Mouse (Mus musculus) heart, adult 2 months (tissue): ENCODE data around the gene Gabrp.

ENCODE experiments used
- EP300 ChIP-seq: fragments of 200-500 bp; IDR thresholded peaks from 2 replicates; pipeline ENCODE4 v1.6.1; 2011; ENCODE audit warnings: low read depth, low read length, control low read depth; ENCODE audit not compliant: insufficient read depth
- POLR2A ChIP-seq: fragments of 200-500 bp; IDR thresholded peaks from 2 replicates; pipeline ENCODE4 v1.6.1; 2011; ENCODE audit warnings: mild to moderate bottlenecking, low read depth, low read length, control low read depth; ENCODE audit not compliant: insufficient read depth

DNA sequence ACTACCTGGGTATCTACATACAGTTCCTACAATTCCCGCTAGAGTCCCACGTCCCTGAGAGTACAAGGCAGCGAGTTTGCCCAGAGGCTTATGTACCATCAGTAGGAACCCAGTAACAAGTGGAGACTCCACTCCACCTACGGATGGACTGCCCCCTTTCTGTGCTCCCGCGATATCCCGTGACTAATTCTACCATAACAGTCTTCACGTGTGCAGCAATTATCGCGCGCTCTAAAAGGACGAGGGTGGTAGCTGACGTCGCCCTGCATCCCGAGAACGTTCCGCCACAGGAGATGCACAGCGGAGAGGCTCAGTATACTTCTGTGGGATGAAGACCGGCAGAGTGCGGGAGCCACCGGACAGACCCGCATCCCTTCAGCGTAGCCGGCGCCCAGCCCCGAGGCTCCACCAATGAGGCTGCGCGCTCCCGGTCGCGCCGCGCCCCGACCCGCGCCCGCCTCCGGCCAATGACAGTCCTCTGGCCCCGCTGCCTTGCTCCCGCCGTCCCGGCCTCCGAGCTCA, 65.8 kb downstream of the Gabrp start:
- TF ChIP-seq EP300: no peak
- TF ChIP-seq POLR2A: no peak
